Mouse (Mus musculus) ovary, adult 18-20 months (tissue): ENCODE measurements around the gene Ado.

Experiments used
- DNase-seq: peaks from one replicate; pipeline ENCODE4 v3.0.0; 2022; ENCODE audit warnings: low spot score, mixed read lengths

The Ado gene

GRCm38 (mm10) chr10:67548877-67549731 lies at the start of gene Ado:
Gene Ado (minus strand): TSS chr10:67548955.
- DNase-seq, result peak; percentile 85

DNA sequence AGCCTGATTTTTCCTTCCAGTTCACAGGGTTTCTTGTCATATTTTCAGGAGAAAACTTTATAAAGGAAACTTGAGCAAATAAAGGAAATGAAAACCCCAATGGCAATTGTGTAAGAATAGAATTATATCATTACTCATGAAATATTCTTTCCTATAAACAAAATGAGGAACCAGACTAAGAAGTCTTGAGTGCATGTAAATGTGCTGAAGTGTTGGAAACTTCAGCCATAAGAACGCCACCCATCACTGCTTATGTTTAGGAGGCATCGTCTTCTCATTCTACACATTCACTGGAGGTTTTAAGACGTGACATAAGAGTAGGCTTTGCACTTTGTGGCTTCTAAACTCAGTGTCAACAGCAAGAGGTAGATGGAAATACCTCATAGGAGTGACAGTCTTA lies 46.5 kb upstream of the Ado start:
- no peak for DNase-seq

- no peak for DNase-seq
These were observed 37.3 kb upstream of the Ado start for GRCm38 (mm10) chr10:67585873-67586610.

GRCm38 (mm10) chr10:67581698-67582285 lies 33.0 kb upstream of the Ado start:
- no peak for DNase-seq

- DNase-seq, result no peak
These were observed 31.1 kb upstream of the Ado start for GRCm38 (mm10) chr10:67579830-67580229.

DNA sequence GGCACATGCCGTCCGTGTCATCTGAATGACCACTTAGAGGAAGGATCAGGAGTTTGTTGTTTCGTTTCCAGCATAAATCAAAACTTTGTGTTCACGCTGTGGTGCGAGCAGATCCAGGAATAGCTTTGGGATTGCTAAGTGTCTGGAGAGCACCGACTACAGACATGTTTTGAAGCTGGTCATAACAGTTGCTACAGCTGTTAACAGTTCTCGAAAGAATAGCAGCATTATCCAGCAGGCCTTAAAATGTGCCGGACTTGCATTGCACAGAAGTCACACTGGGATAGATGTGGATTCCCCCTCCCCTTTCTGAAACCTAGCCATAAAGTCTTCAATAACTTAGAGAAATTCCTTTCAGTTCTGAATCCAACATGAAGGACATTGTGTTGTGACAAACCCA lies 24.6 kb upstream of the Ado start:
- DNase-seq, result no peak

- DNase-seq, result no peak
These were observed 22.7 kb upstream of the Ado start for GRCm38 (mm10) chr10:67571443-67571842.

DNA sequence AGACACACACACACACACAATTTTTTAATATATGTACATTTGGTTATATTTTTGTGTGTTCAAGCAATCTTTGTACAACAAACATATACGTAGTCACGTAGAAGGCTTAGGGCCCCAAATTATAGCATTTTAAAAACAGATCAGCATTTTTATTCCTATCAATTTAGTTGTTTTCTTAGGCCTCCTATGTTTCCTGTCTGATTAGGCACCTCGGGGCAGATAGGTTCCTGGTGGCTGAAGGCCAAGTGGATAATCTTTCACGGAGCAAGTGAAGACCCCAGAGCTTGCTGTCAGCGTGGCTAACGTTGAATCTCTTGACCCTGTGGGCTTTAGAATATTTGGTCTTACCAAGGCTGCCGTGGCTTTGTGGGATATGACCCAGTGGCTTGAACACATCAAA lies 20.8 kb upstream of the Ado start:
- no peak for DNase-seq

- no peak for DNase-seq
These were observed 17.3 kb upstream of the Ado start for GRCm38 (mm10) chr10:67566104-67566503.

DNA sequence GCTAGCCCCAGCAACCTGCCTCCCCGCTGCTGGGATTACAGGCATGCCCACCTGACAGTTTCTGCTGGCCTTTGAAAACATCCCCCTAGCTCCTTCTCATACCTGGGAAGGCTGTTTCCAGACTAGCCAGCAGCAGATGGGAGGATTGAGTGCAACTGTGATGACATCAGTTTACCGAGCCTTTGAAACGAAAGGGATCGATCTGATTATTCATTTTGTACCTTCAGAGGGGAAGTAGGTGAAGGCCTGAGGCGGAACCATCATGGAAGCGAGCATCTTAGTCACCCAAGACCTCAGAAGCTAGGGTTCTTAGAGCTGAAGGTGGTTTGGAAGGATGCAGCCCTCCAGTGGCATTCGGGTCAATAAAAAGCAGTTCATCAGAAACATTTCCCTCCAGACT lies 15.8 kb upstream of the Ado start:
- DNase-seq, result no peak

- DNase-seq, result no peak
These were observed 12.4 kb upstream of the Ado start for GRCm38 (mm10) chr10:67561185-67561584.

GRCm38 (mm10) chr10:67559765-67560394 lies 11.1 kb upstream of the Ado start:
- no peak for DNase-seq

- no peak for DNase-seq
These were observed 9.3 kb upstream of the Ado start for GRCm38 (mm10) chr10:67558053-67558452.

DNA sequence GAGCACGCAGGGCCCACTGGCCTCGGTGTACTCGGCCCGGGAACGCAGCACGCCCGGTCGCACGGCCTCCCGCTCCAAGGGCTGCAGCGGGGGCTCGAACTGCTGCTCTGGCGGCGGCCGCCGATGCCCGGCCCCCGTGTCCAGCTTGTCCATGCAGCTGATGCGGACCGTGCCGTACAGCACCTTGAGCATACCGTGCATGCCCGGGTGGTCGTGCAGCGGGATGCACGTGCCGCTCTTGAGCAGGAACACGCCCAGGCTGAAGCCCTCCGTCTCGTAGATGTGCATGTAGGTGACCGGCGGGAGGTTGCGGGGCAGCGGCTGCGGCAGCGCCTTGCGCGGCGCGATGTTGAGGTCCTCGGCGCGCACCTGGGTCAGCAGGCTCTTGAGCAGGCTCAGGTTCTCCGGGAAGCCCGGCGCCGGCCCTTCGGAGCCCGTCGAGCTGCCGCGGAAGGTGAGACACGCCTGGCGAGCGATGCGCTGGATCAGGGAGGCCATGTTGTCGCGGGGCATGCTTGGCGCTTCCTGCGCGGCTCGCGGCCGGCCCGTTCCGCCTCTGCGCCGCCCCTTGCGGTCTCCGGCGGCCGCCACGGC lies 397 bp downstream of the Ado start:
- DNase-seq, result peak; percentile 19

DNA sequence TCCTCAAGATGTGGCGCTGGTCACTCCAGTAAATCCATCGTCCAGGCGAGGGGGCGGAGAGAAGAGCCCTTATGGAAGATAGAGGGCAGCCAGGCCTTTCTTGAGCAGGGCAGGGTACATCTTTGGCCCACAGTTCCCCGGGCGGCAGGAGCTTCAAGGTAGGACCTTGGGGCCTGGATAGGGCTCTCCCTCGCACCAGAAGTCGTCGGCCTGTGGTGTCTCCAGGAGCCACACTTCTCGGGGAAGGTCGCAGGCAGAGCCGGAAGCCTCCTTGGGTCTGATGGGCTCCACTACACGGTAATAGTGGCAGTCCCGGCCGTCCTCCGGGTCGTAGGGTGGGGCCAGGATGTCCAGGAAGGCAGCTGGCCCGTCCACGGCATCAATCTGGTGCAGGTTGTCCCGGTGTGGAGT lies 900 bp downstream of the Ado start:
- DNase-seq, result no peak

DNA sequence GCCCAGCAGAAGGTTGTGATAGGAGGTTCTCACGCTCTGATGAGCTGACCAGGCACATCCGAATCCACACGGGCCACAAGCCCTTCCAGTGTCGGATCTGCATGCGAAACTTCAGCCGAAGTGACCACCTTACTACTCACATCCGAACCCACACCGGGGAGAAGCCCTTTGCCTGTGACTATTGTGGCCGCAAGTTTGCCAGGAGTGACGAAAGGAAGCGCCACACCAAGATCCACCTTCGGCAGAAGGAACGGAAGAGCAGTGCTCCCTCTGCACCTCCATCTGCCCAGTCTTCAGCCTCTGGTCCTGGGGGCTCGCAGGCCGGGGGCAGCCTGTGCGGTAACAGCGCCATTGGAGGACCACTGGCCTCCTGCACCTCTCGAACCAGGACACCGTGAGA lies 8.2 kb downstream of the Ado start:
- no peak for DNase-seq

DNA sequence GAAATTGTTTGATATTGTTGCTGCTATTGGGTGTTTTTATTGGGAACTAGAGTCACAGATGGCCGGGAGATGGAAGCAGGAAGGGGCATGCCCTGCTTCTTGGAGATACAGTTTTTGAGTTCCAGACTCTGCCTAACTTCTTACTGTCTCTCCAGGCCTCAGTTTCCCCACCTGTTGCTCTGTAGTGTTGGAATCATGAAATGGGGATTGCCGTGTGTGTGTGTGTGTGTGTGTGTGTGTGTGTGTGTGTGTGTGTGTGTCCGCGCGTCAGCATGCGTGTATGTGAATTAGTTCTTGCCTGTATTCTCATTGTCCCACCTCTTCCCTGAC lies 9.4 kb downstream of the Ado start:
- DNase-seq, result no peak

- no peak for DNase-seq
These were observed 10.0 kb downstream of the Ado start for GRCm38 (mm10) chr10:67538585-67539400.

DNA sequence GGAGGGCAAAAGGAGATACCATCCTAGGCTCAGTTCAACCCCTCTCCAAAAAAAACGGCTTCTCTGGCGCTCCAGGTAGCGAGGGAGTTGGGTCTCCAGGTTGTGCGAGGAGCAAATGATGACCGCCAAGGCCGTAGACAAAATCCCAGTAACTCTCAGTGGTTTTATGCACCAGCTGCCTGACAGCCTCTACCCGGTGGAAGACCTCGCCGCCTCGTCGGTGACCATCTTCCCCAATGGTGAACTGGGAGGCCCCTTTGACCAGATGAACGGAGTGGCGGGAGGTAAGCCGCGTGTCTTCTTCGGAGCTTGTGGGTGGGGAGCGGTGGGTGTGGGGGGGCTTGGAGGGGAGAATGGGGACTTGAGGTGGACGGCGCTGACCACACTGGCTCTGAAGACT lies 10.6 kb downstream of the Ado start:
- no peak for DNase-seq

DNA sequence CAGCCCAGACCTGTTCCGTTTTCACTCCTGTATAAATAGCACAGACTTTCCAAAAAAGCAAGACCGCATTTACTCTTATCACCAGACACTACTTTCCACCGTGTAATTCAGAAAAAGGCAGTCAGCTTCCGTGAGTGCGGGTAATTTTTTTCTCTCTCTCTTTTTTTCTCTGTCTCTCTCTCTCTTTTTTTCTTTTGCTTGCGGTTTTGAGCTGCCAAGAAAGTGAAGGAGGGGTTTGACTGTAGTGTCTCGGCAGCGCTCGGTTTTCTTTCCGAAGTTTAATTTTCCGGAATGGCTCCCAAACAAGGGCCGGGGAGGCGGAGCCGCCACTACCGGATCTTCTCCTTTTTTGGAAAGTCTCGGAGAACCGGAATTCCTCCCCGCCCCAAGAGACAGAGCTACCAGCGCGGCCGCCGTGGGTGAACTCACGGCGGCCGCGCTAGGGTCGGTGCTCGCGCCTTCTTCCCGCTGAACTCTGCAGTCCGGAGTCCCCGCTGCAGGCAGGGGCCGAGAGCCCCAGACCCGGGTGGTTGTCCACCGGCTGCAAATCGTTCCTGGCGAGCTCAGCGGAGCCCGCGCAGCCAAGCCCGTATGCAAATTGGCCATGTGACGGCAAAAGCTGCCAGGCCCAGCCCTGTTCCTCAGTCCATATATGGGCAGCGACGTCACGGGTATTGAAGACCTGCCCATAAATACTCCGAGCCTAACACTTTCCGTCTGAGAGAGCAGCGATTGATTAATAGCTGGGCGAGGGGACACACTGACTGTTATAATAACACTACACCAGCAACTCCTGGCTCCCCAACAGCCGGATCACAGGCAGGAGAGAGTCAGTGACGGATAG lies 11.4 kb downstream of the Ado start:
- DNase-seq, result peak; percentile 83
